Mouse (Mus musculus): ENCODE data around the gene Smarcd1.

The Smarcd1 gene

GRCm38 (mm10) chr15:99701999-99702900, at the start of gene Smarcd1:
Smarcd1 (plus strand) TSS chr15:99702129.
- DNase-seq (ENCODE audit: extremely low read depth, insufficient read length, low spot score) = peak; percentile 89

GRCm38 (mm10) chr15:99653291-99653690, 48.6 kb upstream of the Smarcd1 start:
- DNase-seq (ENCODE audit: extremely low read depth, insufficient read length, low spot score) = no peak

- DNase-seq (ENCODE audit: extremely low read depth, insufficient read length, low spot score) = no peak
Measured at GRCm38 (mm10) chr15:99653876-99654275, 48.1 kb upstream of the Smarcd1 start.

- DNase-seq (ENCODE audit: extremely low read depth, insufficient read length, low spot score) = no peak
Measured at GRCm38 (mm10) chr15:99655956-99656355, 46.0 kb upstream of the Smarcd1 start.

- DNase-seq (ENCODE audit: extremely low read depth, insufficient read length, low spot score) = no peak
Measured at GRCm38 (mm10) chr15:99658437-99658836, 43.5 kb upstream of the Smarcd1 start.

- DNase-seq (ENCODE audit: extremely low read depth, insufficient read length, low spot score) = no peak
Measured at GRCm38 (mm10) chr15:99661121-99661830, 40.7 kb upstream of the Smarcd1 start.

- DNase-seq (ENCODE audit: extremely low read depth, insufficient read length, low spot score) = no peak
Measured at GRCm38 (mm10) chr15:99662371-99662770, 39.6 kb upstream of the Smarcd1 start.

GRCm38 (mm10) chr15:99663964-99664599, 37.8 kb upstream of the Smarcd1 start:
- no peak for DNase-seq (ENCODE audit: extremely low read depth, insufficient read length, low spot score)

GRCm38 (mm10) chr15:99664600-99665451, 37.1 kb upstream of the Smarcd1 start:
- DNase-seq (ENCODE audit: extremely low read depth, insufficient read length, low spot score) = no peak

GRCm38 (mm10) chr15:99667544-99667943, 34.4 kb upstream of the Smarcd1 start:
- no peak for DNase-seq (ENCODE audit: extremely low read depth, insufficient read length, low spot score)

GRCm38 (mm10) chr15:99668881-99669280, 33.0 kb upstream of the Smarcd1 start:
- peak; percentile 62 for DNase-seq (ENCODE audit: extremely low read depth, insufficient read length, low spot score)

GRCm38 (mm10) chr15:99669392-99669791, 32.5 kb upstream of the Smarcd1 start:
- no peak for DNase-seq (ENCODE audit: extremely low read depth, insufficient read length, low spot score)

- peak; percentile 65 for DNase-seq (ENCODE audit: extremely low read depth, insufficient read length, low spot score)
Measured at GRCm38 (mm10) chr15:99670154-99670821, 31.6 kb upstream of the Smarcd1 start, which contains the start of gene Asic1. Asic1 (plus strand) TSS chr15:99670368.

GRCm38 (mm10) chr15:99670964-99671670, 30.8 kb upstream of the Smarcd1 start:
- no peak for DNase-seq (ENCODE audit: extremely low read depth, insufficient read length, low spot score)

- DNase-seq (ENCODE audit: extremely low read depth, insufficient read length, low spot score) = no peak
Measured at GRCm38 (mm10) chr15:99671783-99672182, 30.1 kb upstream of the Smarcd1 start.

GRCm38 (mm10) chr15:99674866-99675265, 27.1 kb upstream of the Smarcd1 start:
- no peak for DNase-seq (ENCODE audit: extremely low read depth, insufficient read length, low spot score)

- DNase-seq (ENCODE audit: extremely low read depth, insufficient read length, low spot score) = no peak
Measured at GRCm38 (mm10) chr15:99677089-99677488, 24.8 kb upstream of the Smarcd1 start.

GRCm38 (mm10) chr15:99678063-99678800, 23.7 kb upstream of the Smarcd1 start:
- DNase-seq (ENCODE audit: extremely low read depth, insufficient read length, low spot score) = no peak

Data from 3134 (cell line).